Mouse (Mus musculus) cortical plate, adult 2 months (tissue): ENCODE measurements around the gene Upk1b. TPM values are rescaled to one million over a fixed set of nuclear protein-coding genes. Genes with fewer than 3 reads are reported as not detected.

Source experiments
- H3K27ac ChIP-seq: fragments of 200-500 bp; 2 replicates; pipeline ENCODE4 v1.5.1; 2012; ENCODE audit warnings: low read length, control low read depth, inconsistent platforms; ENCODE audit not compliant: insufficient read depth
- H3K4me1 ChIP-seq: fragments of 200-500 bp; 2 replicates; pipeline ENCODE4 v1.6.1; 2011; ENCODE audit warnings: low read length; ENCODE audit not compliant: control insufficient read depth, insufficient read depth
- H3K4me3 ChIP-seq: fragments of 200-500 bp; 2 replicates; pipeline ENCODE4 v1.5.1; 2011; ENCODE audit warnings: mild to moderate bottlenecking, low read length, control low read depth; ENCODE audit not compliant: insufficient read depth
- CTCF ChIP-seq: fragments of 200-500 bp; IDR thresholded peaks from 2 replicates; pipeline ENCODE4 v1.5.1; 2011; ENCODE audit warnings: mild to moderate bottlenecking, control low read depth, low read length; ENCODE audit not compliant: insufficient read depth; ENCODE audit errors: extremely low read depth
- POLR2A ChIP-seq: fragments of 200-500 bp; IDR thresholded peaks from 2 replicates; pipeline ENCODE4 v1.6.1; 2011; ENCODE audit warnings: mild to moderate bottlenecking, low read length, control low read depth; ENCODE audit not compliant: insufficient read depth; ENCODE audit errors: extremely low read depth
- polyA plus RNA-seq: library from polyadenylated mRNA; depleted of rRNA; stranded (reverse); fragments of >200 nt; gene quantifications from 2 replicates; pipeline ENCODE4 v1.2.3, GENCODE M21; 2012; rRNA removed

The Upk1b gene
- polyA plus RNA-seq, 1 experiment = 2.3 TPM

GRCm38 (mm10) chr16:38728576-38729132 lies 71.5 kb downstream of the Upk1b start:
- H3K4me1 ChIP-seq = no peaks in the 10 kb centered on the region
- TF ChIP-seq CTCF (no peak), POLR2A (no peak)
- no peak overlapping the region for H3K4me3 ChIP-seq
- no peak overlapping the region for H3K27ac ChIP-seq

- Histone ChIP-seq H3K27ac (peak overlapping the region; percentile 81), H3K4me1 (no peaks in the 10 kb centered on the region), H3K4me3 (no peak overlapping the region)
- TF ChIP-seq CTCF = no peak
- TF ChIP-seq POLR2A = no peak
Observed at GRCm38 (mm10) chr16:38724974-38725373, 75.2 kb downstream of the Upk1b start.

- no peaks in the 10 kb centered on the region for H3K4me1 ChIP-seq
- H3K4me3 ChIP-seq = no peak overlapping the region
- no peak for TF ChIP-seq POLR2A
- TF ChIP-seq CTCF = no peak
- H3K27ac ChIP-seq = peak overlapping the region; percentile 81; the same call in 1 of the 2 replicates
Observed at GRCm38 (mm10) chr16:38724256-38724655, 75.9 kb downstream of the Upk1b start.

Other genes starting within 250 kb of the Upk1b start
- gene Tmem39a, start 241.6 kb downstream of the Upk1b start, polyA plus RNA-seq = 39.9 and 46.2 TPM in 2 replicates
- 10.3 and 10.4 TPM in 2 replicates for gene Arhgap31, start 87.1 kb downstream of the Upk1b start, polyA plus RNA-seq
- gene B4galt4, start 58.1 kb downstream of the Upk1b start, polyA plus RNA-seq = 19.3 and 23.0 TPM in 2 replicates
- gene 4930435E12Rik, start 28.4 kb upstream of the Upk1b start, polyA plus RNA-seq = not detected in 2 replicates
- 23.7 and 25.3 TPM in 2 replicates for gene Igsf11, start 92.3 kb upstream of the Upk1b start, polyA plus RNA-seq